Mouse (Mus musculus) CD4-positive helper T cell, adult 2 months (primary cell): ENCODE data around the gene Arl6ip4.
A peak's percentile ranks its signal among the peaks of the same experiment; 100 is the strongest.

Experiments used
- DNase-seq: peaks from one replicate; pipeline ENCODE4 v3.0.0-alpha.2; 2012; ENCODE audit warnings: low read depth, missing footprints, low spot score

Arl6ip4 gene

DNA sequence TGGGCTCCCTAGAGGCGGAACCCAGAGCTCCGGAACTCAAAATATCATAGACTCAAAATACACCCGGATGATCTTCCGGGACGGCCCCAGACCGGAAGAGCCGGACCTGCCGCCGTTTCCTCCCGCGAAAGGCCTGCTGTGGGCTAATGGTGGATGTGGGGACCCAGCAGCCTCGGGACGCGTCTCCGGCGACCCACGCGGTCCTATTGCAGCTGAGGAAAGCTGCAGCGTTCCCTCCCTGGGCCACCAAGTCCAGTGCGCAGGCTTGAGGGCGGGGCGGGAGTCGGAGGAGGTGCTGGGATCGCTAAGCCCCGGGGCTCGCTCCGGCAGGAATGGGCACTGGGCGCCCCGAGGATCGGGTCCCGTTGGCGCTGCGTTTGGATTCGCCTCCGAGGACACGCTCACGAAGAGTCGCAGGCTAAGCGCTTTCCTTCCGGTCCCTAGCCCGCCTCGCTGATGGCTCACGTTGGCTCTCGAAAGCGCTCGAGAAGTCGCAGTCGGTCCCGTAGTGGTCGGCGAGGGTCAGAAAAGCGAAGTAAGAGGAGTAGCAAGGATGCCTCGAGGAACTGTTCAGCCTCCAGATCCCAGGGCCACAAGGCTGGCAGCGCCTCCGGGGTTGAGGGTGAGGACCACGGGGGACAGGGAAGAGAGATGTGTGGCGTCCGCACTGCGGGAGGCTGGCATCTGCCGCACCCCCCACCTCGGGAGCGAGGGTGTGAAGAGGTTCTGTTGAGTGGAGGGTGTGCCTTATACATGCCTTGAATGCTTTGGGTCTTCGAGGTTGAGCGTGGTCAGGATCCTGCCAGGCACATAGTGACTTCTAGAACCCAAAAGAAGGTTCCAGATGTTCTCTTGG is at the start of gene Arl6ip4:
Gene Arl6ip4, plus strand, starts transcription at position 100 of the 856 bp plus-strand sequence.
- DNase-seq = peak; percentile 82

- no peak for DNase-seq
Observed at GRCm38 (mm10) chr5:124069657-124070056, 46.2 kb upstream of the Arl6ip4 start.

- DNase-seq = no peak
Observed at GRCm38 (mm10) chr5:124073682-124074081, 42.2 kb upstream of the Arl6ip4 start.

DNA sequence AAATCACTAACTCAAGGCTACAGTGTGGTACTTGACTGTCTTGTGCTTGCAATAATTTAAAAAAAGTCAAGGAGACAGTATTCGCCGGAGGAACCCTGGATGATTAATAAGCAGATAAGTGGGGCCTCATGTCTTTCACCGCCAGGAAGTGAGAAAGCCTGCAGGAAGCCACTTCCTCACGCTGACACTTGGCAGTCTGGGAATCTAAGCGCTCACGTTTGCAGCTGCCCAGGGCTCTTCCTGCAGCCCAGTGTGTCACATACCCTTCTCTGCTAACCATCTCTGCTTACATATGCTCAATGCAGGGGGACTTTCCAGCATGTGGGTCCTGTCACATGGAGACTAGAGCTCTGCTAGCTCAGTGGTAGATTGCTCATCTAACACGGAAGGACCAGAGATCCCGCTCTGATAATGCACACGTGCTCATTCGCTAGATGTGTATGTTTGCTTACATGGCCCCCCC is 41.0 kb upstream of the Arl6ip4 start:
- DNase-seq = peak; percentile 92

- DNase-seq = peak; percentile 83
Observed at GRCm38 (mm10) chr5:124075716-124076115, 40.2 kb upstream of the Arl6ip4 start.

DNA sequence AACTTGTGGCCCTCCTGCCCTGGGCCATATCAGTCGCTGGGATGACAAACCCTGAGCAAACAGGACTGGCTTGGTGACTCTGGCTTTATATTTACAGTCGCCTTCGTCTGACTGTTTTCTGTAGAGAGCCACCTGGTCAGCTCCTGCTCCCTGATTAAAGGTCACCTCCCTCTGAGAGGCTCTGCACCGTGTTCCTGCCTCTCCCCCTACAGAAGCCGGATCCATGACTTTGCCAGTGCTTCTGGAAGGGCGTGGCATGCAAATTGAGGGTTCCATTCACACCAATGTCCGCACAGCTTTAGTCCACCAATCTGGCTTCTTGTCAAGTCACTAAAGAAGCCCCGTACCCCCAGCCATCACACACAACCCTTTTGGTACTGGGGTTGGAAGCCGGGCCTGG is 39.3 kb upstream of the Arl6ip4 start:
- DNase-seq = peak; percentile 29

GRCm38 (mm10) chr5:124077241-124077640 is 38.6 kb upstream of the Arl6ip4 start:
- DNase-seq = peak; percentile 32

- DNase-seq = peak; percentile 58
Observed at GRCm38 (mm10) chr5:124077856-124078460, 37.9 kb upstream of the Arl6ip4 start.

DNA sequence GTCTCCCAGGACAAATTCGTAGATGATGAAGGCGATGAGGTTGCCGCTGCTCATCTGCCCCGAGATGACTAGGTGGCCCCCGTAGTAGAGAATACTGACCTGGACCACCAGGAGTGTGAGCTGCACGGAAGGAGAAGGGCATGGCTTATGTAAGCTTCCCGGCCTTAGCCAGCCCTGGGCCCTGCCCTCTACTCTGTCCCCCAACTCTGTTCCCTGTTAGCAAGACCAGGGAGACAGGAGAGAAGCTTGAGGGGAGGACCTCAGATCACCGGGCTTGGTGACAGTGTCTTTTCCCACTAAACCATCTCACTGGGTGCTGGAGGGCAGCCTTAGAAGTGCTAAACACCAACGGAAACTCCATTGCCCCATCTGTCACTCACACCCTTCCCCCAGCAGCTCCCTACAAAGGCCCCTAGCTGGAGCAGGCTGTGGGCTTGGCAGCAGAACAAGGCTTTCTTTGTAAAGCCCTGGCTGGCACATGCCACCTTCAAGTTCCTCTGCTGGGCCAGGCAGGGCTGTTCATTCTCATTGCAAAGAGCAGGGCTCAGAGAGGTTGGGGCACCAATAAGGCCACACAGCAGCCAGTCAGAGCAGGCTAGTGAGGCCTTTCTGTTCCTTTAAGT is 37.0 kb upstream of the Arl6ip4 start:
- peak; percentile 82 for DNase-seq

GRCm38 (mm10) chr5:124079880-124080279 is 36.0 kb upstream of the Arl6ip4 start:
- DNase-seq = peak; percentile 75

GRCm38 (mm10) chr5:124082447-124082846 is 33.4 kb upstream of the Arl6ip4 start:
- peak; percentile 27 for DNase-seq

GRCm38 (mm10) chr5:124082941-124083688 is 32.8 kb upstream of the Arl6ip4 start:
- peak; percentile 60 for DNase-seq

DNA sequence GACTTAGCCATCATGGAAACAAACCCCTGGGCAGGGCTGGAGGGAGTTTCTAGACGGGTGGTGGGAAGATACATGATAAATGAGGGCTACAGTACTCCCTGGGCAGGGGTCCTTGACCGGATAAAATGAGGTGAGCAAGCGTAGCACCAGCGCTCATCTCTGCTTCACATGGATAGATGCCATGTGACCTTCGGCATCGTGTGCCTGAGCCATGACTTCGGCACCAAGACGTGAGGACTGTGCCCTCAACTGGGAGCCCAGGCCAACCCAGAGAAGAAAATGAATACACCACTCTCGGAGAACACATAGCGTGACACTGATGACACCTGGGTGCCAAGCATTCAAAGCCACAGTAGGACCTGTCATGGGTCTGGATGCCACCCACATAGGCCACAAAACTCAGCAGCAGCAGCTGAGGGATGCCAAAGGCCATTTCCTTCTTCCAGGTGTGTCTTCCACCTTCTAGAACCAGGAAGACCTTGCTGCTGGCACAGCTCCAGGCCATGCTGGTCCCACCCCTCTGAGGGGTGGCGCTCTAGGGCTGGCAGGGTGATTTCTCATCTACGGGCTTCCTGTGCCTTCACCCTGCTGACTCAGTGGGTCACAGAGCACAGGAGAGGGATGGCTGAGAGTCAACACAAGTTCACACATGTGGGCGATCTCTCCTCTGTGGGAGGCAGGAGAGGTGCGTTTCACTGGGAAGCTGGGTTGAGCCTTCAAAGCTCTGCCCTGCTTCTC is 31.9 kb upstream of the Arl6ip4 start:
- peak; percentile 88 for DNase-seq

DNA sequence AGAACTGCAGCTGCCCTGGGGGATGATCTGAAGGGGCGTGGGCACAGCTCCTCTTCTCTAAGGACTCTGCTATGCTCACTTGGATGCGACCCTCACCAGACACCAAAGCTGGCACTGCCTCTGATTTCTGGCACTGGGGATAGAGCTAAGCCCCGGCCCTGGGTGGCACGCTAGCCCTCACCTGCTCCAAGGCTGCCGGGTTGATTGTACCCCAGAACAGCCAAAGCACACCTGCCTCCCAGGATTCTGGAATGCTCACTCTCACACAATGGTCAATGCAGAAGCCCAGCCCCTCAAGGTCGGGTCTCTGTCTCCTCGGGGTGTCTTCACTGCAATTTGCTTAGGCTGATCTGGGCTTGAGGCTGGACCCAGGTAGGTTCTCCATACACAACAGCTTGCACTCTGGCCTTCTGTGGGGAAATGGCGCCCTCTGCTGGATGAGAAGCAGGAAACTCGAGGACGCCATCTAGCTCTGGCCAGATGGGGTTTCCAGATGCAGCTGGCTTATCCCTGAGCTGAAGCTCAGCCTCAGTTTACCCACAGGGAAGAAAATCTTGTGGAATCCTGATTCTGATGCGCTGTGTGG is 31.2 kb upstream of the Arl6ip4 start:
- DNase-seq = peak; percentile 85

DNA sequence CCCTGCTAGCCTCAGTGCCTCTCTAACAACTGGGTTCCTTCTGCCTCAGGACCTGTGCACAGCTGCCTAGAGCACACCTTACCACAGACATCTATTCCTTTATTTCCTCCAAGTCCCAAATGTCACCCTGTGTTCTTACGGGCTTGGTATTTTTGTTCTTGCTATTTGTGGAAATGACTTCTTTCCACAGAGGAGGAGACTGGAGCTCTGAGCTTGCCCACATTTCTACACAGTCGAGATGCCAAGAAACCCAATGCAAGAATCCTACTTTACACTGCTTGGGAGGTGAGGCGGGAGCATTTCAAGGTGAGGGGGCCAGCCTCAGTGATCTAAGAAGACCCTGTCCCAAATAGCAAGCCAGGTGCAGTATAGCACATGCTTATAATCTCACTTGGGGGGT is 30.4 kb upstream of the Arl6ip4 start:
- DNase-seq = no peak

DNA sequence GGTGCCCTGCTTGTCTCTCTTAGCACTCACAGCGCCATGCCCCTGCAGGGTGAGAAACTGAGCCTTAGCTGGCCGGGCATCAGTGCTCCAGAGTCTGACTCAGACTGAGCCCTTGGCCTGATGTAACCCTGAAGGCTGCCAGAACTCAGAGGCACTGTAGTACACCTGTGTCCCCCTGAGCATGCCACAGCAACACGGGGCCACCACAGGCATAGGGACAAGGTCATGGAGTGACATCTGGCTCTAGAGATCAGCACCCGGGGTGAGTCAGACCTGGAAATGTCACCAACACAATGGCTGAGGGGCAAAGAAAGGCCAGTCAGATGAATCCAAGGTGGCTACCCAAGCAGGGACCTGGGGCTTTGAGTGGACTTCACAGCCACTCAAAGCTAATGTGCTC is 29.0 kb upstream of the Arl6ip4 start:
- no peak for DNase-seq

DNA sequence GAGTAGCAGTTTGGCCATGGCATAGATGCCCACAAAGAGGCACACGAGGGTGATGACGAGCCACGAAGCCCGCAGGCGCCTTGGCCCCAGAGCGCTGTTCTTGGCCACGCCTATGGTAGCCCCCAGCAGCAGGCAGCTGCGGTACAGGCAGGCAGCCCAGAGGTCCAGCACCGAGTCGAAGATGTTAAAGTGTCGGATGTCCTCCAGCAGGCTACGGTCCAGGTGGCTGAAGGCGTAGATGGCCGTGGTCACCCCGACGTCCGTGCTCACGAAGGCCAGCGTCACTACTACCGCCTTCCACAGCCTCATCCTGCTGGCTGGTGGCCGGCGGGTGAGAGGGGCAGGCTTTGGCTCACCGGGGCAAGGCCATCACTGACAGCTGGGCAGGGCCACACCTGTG is 26.0 kb upstream of the Arl6ip4 start:
- DNase-seq = no peak

- DNase-seq = no peak
Observed at GRCm38 (mm10) chr5:124091951-124092406, 23.9 kb upstream of the Arl6ip4 start.

GRCm38 (mm10) chr5:124093120-124093794 is 22.6 kb upstream of the Arl6ip4 start:
- no peak for DNase-seq
